Mouse (Mus musculus): ENCODE results near the gene Smarcd3.

GRCm38 (mm10) chr5:24635526-24636141 lies 11.4 kb upstream of the Smarcd3 start:
- TF ChIP-seq CTCF (IDR thresholded peaks at IDR 0.05; ENCODE audit: low read depth, low read length) (no peak), POLR2AphosphoS5 (IDR thresholded peaks at IDR 0.05; ENCODE audit: insufficient replicate concordance, low read depth, low read length) (no peak), GATA1 (IDR thresholded peaks at IDR 0.05; ENCODE audit: borderline replicate concordance, low read length) (no peak), TAL1 (conservative IDR thresholded peaks at IDR 0.05; ENCODE audit: low read depth, low read length) (no peak), GATA2 (IDR thresholded peaks at IDR 0.05; ENCODE audit: borderline replicate concordance, low read depth, low read length) (no peak)
